Mouse (Mus musculus) ES-E14 (cell line): ENCODE measurements around the gene Pfn5.

Source experiments
- CHD2 ChIP-seq: IDR thresholded peaks from 2 replicates; pipeline ENCODE4 v1.6.1; 2014; ENCODE audit warnings: mild to moderate bottlenecking, low read depth, low read length, inconsistent platforms
- HCFC1 ChIP-seq: IDR thresholded peaks from 2 replicates; pipeline ENCODE4 v1.6.1; 2012; ENCODE audit warnings: low read length, inconsistent platforms, borderline replicate concordance; ENCODE audit not compliant: insufficient read depth
- MAFK ChIP-seq: IDR thresholded peaks from 2 replicates; pipeline ENCODE4 v1.6.1; 2014; ENCODE audit warnings: mild to moderate bottlenecking, low read depth, low read length, inconsistent platforms; ENCODE audit not compliant: insufficient read depth
- ZC3H11A ChIP-seq: IDR thresholded peaks from 2 replicates; pipeline ENCODE4 v1.6.1; 2012; ENCODE audit warnings: low read depth, mild to moderate bottlenecking, inconsistent platforms, low read length, borderline replicate concordance

GRCm38 (mm10) chrX:95554321-95554720 is 3.6 kb upstream of the Pfn5 start:
- TF ChIP-seq HCFC1: no peak
- no peak for TF ChIP-seq MAFK
- TF ChIP-seq CHD2: no peak
- no peak for TF ChIP-seq ZC3H11A
